Mouse (Mus musculus) forebrain, embryonic 11.5 days (tissue): Measurements from ENCODE around the gene Memo1. TPM values are rescaled to one million over a fixed set of nuclear protein-coding genes. Genes with fewer than 3 reads are reported as not detected.

Experiments
- ATAC-seq: fragments of 200-750 bp; cut with Nextera tagmentation; replicated peaks from 2 replicates; pipeline ENCODE4 v1.8.0; 2017; ENCODE audit warnings: moderate TSS enrichment; ENCODE audit not compliant: low FRiP score
- DNase-seq: peaks from one replicate; pipeline ENCODE4 v3.0.0-alpha.2; 2017; ENCODE audit warnings: low spot score
- H3K27ac ChIP-seq: fragments of 300-500 bp; sonication (generic); 2 replicates; pipeline ENCODE4 v1.5.1; 2014; ENCODE audit warnings: low read depth, low read length
- H3K27me3 ChIP-seq: fragments of 300-500 bp; sonication (generic); 2 replicates; pipeline ENCODE4 v1.6.1; 2014; ENCODE audit warnings: mild to moderate bottlenecking, low read length, mixed read lengths; ENCODE audit not compliant: control insufficient read depth, insufficient read depth
- H3K36me3 ChIP-seq: fragments of 300-500 bp; sonication (generic); 2 replicates; pipeline ENCODE4 v1.6.1; 2014; ENCODE audit warnings: mild to moderate bottlenecking, low read length, moderate library complexity, mixed read lengths; ENCODE audit not compliant: control insufficient read depth, insufficient read depth
- H3K4me1 ChIP-seq: fragments of 300-500 bp; sonication (generic); replicated peaks from 2 replicates; pipeline ENCODE4 v1.6.1; 2014; ENCODE audit warnings: low read length, mixed read lengths; ENCODE audit not compliant: control insufficient read depth, insufficient read depth
- H3K4me2 ChIP-seq: fragments of 300-500 bp; sonication (generic); 2 replicates; pipeline ENCODE4 v1.6.1; 2014; ENCODE audit warnings: low read depth, mild to moderate bottlenecking, low read length, moderate library complexity, mixed read lengths; ENCODE audit not compliant: severe bottlenecking
- H3K4me3 ChIP-seq: fragments of 300-500 bp; sonication (generic); 2 replicates; pipeline ENCODE4 v1.5.1; 2014; ENCODE audit warnings: low read depth, low read length
- H3K9ac ChIP-seq: fragments of 300-500 bp; sonication (generic); 2 replicates; pipeline ENCODE4 v1.6.1; 2014; ENCODE audit warnings: low read length
- H3K9me3 ChIP-seq: fragments of 300-500 bp; sonication (generic); 2 replicates; pipeline ENCODE4 v1.6.1; 2016; ENCODE audit warnings: low read length, mixed read lengths; ENCODE audit not compliant: control insufficient read depth
- WGBS: fragments of 180-500 bp; shearing (Covaris S2); extraction: QIAGEN DNeasy Blood & Tissue Kit; methylation state at CpG from one replicate; pipeline ENCODE4 v1.1.7; 2014; 5-methylcytosine and 5-hydroxymethylcytosine counted together
- polyA plus RNA-seq: library from polyadenylated mRNA; unstranded; fragments of >200 nt; fragmentation: Nextera tagmentation; extraction: Ambion mirVana; gene quantifications from 2 replicates; pipeline ENCODE4 v1.2.1, GENCODE M21; 2014

The Memo1 gene
- polyA plus RNA-seq, 1 experiment from 2014 or later, result 77.9 TPM

- Histone ChIP-seq H3K27me3 (no peaks in the 10 kb centered on the region), H3K9ac (no peak within 1 kb of the TSS), H3K4me3 (no peak within 1 kb of the TSS), H3K27ac (no peak within 1 kb of the TSS), H3K9me3 (no peaks in the 10 kb centered on the region), H3K4me1 (no peaks in the 10 kb centered on the region), H3K4me2 (no peak within 1 kb of the TSS), H3K36me3 (no peaks in the 10 kb centered on the region)
- ATAC-seq, result no peak
- DNase-seq, result no peak
- 78% methylated on average over 2 of the region's 2 CpGs for WGBS
Measured at GRCm38 (mm10) chr17:74323844-74324243, 28.5 kb upstream of the Memo1 start, which contains the start of gene Dpy30. Gene Dpy30, minus strand, starts transcription at chr17:74323944.

GRCm38 (mm10) chr17:74322400-74323054 is 27.2 kb upstream of the Memo1 start:
- Histone ChIP-seq H3K9ac (no peak overlapping the region), H3K9me3 (no peaks in the 10 kb centered on the region), H3K4me2 (no peak overlapping the region), H3K4me3 (no peak overlapping the region), H3K27me3 (no peaks in the 10 kb centered on the region), H3K27ac (no peak overlapping the region), H3K4me1 (no peaks in the 10 kb centered on the region), H3K36me3 (no peaks in the 10 kb centered on the region)
- ATAC-seq (no peak), DNase-seq (no peak)
- WGBS, result 56% methylated on average over 5 of the region's 5 CpGs

- Histone ChIP-seq H3K27me3 (no peaks in the 10 kb centered on the region), H3K4me3 (no peak overlapping the region), H3K9ac (no peak overlapping the region), H3K9me3 (no peaks in the 10 kb centered on the region), H3K36me3 (no peaks in the 10 kb centered on the region), H3K4me1 (peaks cover 2% of the 10 kb centered on the region; the same call in 1 of the 2 replicates), H3K4me2 (no peak overlapping the region), H3K27ac (no peak overlapping the region)
- WGBS, result 88% methylated on average over 6 of the region's 6 CpGs
- DNase-seq (no peak), ATAC-seq (no peak)
Measured at GRCm38 (mm10) chr17:74318721-74319120, 23.4 kb upstream of the Memo1 start.

GRCm38 (mm10) chr17:74316309-74316863 is 21.1 kb upstream of the Memo1 start:
- Histone ChIP-seq H3K4me1 (peaks cover 2% of the 10 kb centered on the region; the same call in 1 of the 2 replicates), H3K4me2 (peak overlapping the region; percentile 73), H3K36me3 (no peaks in the 10 kb centered on the region), H3K27ac (peak overlapping the region; percentile 91), H3K9ac (peak overlapping the region; percentile 84), H3K27me3 (no peaks in the 10 kb centered on the region), H3K9me3 (no peaks in the 10 kb centered on the region), H3K4me3 (peak overlapping the region; percentile 59)
- WGBS, result under 1% methylated on average over 48 of the region's 48 CpGs
- DNase-seq, result peak; percentile 93
- peak; percentile 97 for ATAC-seq

- Histone ChIP-seq H3K27ac (peak overlapping the region; percentile 91), H3K4me2 (peak overlapping the region; percentile 73), H3K4me1 (peaks cover 2% of the 10 kb centered on the region; the same call in 1 of the 2 replicates), H3K36me3 (no peaks in the 10 kb centered on the region), H3K9ac (peak overlapping the region; percentile 84), H3K9me3 (no peaks in the 10 kb centered on the region), H3K27me3 (no peaks in the 10 kb centered on the region), H3K4me3 (peak overlapping the region; percentile 59)
- WGBS, result under 1% methylated on average over 45 of the region's 45 CpGs
- DNase-seq (no peak), ATAC-seq (no peak)
Measured at GRCm38 (mm10) chr17:74315445-74316308, 20.4 kb upstream of the Memo1 start.

GRCm38 (mm10) chr17:74306021-74306420 is 10.7 kb upstream of the Memo1 start:
- Histone ChIP-seq H3K9ac (no peak overlapping the region), H3K4me3 (no peak overlapping the region), H3K36me3 (no peaks in the 10 kb centered on the region; the same call in 1 of the 2 replicates), H3K4me1 (no peaks in the 10 kb centered on the region), H3K9me3 (no peaks in the 10 kb centered on the region), H3K27me3 (no peaks in the 10 kb centered on the region), H3K27ac (no peak overlapping the region), H3K4me2 (no peak overlapping the region)
- ATAC-seq (no peak), DNase-seq (no peak)
- 91% methylated on average over 1 of the region's 1 CpGs for WGBS

GRCm38 (mm10) chr17:74305616-74306015 is 10.3 kb upstream of the Memo1 start:
- Histone ChIP-seq H3K9me3 (no peaks in the 10 kb centered on the region), H3K27me3 (no peaks in the 10 kb centered on the region), H3K36me3 (no peaks in the 10 kb centered on the region; the same call in 1 of the 2 replicates), H3K27ac (no peak overlapping the region), H3K9ac (no peak overlapping the region), H3K4me3 (no peak overlapping the region), H3K4me2 (no peak overlapping the region), H3K4me1 (no peaks in the 10 kb centered on the region)
- DNase-seq (no peak), ATAC-seq (no peak)
- WGBS, result 95% methylated on average over 4 of the region's 4 CpGs

- Histone ChIP-seq H3K4me2 (no peak overlapping the region), H3K9ac (no peak overlapping the region), H3K4me1 (no peaks in the 10 kb centered on the region), H3K4me3 (no peak overlapping the region), H3K27ac (no peak overlapping the region), H3K9me3 (no peaks in the 10 kb centered on the region), H3K36me3 (no peaks in the 10 kb centered on the region; the same call in 1 of the 2 replicates), H3K27me3 (no peaks in the 10 kb centered on the region)
- WGBS, result 94% methylated on average over 4 of the region's 4 CpGs
- no peak for DNase-seq
- ATAC-seq, result no peak
Measured at GRCm38 (mm10) chr17:74304060-74304459, 8.7 kb upstream of the Memo1 start.
